Mouse (Mus musculus): ENCODE results near the gene Fkbpl. TPM values are rescaled to one million over a fixed set of nuclear protein-coding genes. Genes with fewer than 3 reads are reported as not detected.

The Fkbpl gene
- polyA plus RNA-seq, 1 experiment, result 9.9 TPM

DNA sequence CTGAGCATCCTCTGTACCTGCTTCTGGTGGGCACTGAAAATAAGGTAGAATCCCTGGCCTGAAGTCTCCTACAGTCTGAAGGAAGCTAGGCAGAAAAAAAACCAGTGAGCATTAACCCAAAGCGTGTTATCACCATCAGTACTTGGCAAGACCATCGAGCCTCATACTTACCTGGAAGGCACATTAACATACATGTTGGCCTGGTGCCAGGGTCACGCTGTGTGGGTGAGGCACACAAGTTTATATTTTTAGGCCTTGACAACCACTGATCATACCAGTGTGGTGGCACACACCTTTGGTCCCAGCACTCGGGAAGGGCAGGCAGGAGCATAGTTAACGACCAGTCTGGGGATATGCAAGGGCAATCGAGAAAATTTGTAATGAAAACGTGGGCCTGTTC is 36.6 kb upstream of the Fkbpl start:
- H3K79me3 ChIP-seq (ENCODE audit: low read depth), result peaks cover 23% of the 10 kb centered on the region
- no peak overlapping the region for H3K4me3 ChIP-seq (ENCODE audit: insufficient read depth, poor library complexity, severe bottlenecking)
- peaks cover 44% of the 10 kb centered on the region for H3K79me2 ChIP-seq (ENCODE audit: control insufficient read depth, insufficient read depth)
- no peaks in the 10 kb centered on the region for H3K27me3 ChIP-seq (ENCODE audit: control insufficient read depth, insufficient read depth, insufficient read length)
- no peak overlapping the region for H3ac ChIP-seq (ENCODE audit: control insufficient read depth, insufficient read length, low read depth)
- TF ChIP-seq FOSL1 (IDR thresholded peaks at IDR 0.05; ENCODE audit: insufficient read depth, low read length, poor library complexity, severe bottlenecking) (no peak), USF1 (IDR thresholded peaks at IDR 0.05; ENCODE audit: low read depth) (no peak)
- H3K36me3 ChIP-seq (ENCODE audit: control insufficient read depth, insufficient read depth), result peaks cover 12% of the 10 kb centered on the region

DNA sequence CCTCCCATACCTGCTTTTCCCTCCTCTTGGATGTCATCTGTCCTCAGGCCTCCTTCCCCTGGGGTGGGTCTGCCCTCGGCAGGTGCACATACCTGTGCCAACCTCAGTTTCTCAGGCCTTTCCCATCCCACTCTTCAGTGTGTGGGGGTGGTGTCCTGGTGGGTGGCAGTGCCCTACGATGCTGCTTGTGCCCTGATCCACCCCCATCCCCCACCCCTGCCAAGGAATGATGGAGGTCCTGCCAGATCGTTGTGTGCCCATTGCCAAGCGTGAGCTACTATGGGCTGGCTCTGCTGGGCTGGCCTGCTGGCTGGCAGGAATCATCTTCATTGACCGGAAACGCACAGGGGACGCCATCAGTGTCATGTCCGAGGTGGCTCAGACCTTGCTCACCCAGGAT is 33.5 kb upstream of the Fkbpl start:
- H3K36me3 ChIP-seq (ENCODE audit: control insufficient read depth, insufficient read depth), result peaks cover 12% of the 10 kb centered on the region
- TF ChIP-seq MYOD1 (IDR thresholded peaks at IDR 0.05; ENCODE audit: control insufficient read depth, insufficient read length, low read depth) (no peak), MAX (IDR thresholded peaks at IDR 0.05) (no peak), USF1 (IDR thresholded peaks at IDR 0.05; ENCODE audit: low read depth) (no peak), CTCF (IDR thresholded peaks at IDR 0.05; ENCODE audit: control insufficient read depth, insufficient read depth, insufficient read length) (no peak), CEBPB (IDR thresholded peaks at IDR 0.05; ENCODE audit: low read depth) (no peak), MYOG (IDR thresholded peaks at IDR 0.05; ENCODE audit: control insufficient read depth, extremely low read depth, insufficient read length) (no peak), FOSL1 (IDR thresholded peaks at IDR 0.05; ENCODE audit: insufficient read depth, low read length, poor library complexity, severe bottlenecking) (no peak)

DNA sequence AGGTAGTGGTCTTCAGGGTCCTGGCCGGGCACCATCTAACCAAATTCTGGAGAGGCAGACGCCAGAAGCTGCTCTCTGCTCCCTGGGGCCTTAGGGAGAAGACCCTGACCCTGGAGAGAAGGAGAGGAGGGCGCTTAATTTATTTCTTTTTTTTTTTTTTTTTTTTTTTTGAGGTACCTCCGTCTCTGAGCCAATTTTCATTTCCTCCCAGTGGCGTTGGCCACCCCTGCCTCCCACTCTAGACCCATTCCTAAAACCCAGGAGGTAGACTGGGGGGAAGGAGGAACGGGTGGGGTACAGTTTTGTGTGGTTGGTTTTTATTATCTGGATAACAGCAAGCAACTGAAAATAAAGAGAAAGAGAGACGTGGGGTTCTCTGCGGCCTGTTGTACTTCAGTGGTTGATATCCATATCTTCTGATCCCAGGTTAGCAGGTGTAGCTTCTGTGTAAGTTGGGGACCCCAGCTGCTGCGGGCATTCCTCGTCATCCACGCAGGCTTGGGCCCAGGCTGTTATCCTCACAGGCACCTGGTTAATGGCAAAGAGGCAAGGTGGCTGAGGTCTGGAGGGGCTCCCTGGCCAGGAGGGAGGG is 31.4 kb upstream of the Fkbpl start:
- Histone ChIP-seq H3K4me3 (ENCODE audit: insufficient read depth, poor library complexity, severe bottlenecking) (no peak overlapping the region), H3K79me2 (ENCODE audit: control insufficient read depth, insufficient read depth) (peaks cover 18% of the 10 kb centered on the region), H3K36me3 (ENCODE audit: control insufficient read depth, insufficient read depth) (peaks cover 12% of the 10 kb centered on the region), H3K79me3 (ENCODE audit: low read depth) (peaks cover 4% of the 10 kb centered on the region), H3ac (ENCODE audit: control insufficient read depth, insufficient read length, low read depth) (no peak overlapping the region), H3K27me3 (ENCODE audit: control insufficient read depth, insufficient read depth, insufficient read length) (no peaks in the 10 kb centered on the region)
- no peak for TF ChIP-seq MYOD1 (IDR thresholded peaks at IDR 0.05; ENCODE audit: control insufficient read depth, insufficient read length, low read depth)
- TF ChIP-seq FOSL1 (IDR thresholded peaks at IDR 0.05; ENCODE audit: insufficient read depth, low read length, poor library complexity, severe bottlenecking), result no peak
- TF ChIP-seq MYOG (IDR thresholded peaks at IDR 0.05; ENCODE audit: control insufficient read depth, extremely low read depth, insufficient read length), result no peak
- no peak for TF ChIP-seq CEBPB (IDR thresholded peaks at IDR 0.05; ENCODE audit: low read depth)
- no peak for TF ChIP-seq USF1 (IDR thresholded peaks at IDR 0.05; ENCODE audit: low read depth)
- TF ChIP-seq MAX (IDR thresholded peaks at IDR 0.05), result no peak
- no peak for TF ChIP-seq CTCF (IDR thresholded peaks at IDR 0.05; ENCODE audit: control insufficient read depth, insufficient read depth, insufficient read length)

More for the DNA sequence above, 33.5 kb upstream of the Fkbpl start:
- H3K79me2 ChIP-seq (ENCODE audit: control insufficient read depth, insufficient read depth), result peaks cover 39% of the 10 kb centered on the region
- H3K27me3 ChIP-seq (ENCODE audit: control insufficient read depth, insufficient read depth, insufficient read length), result no peaks in the 10 kb centered on the region
- no peak overlapping the region for H3K4me3 ChIP-seq (ENCODE audit: insufficient read depth, poor library complexity, severe bottlenecking)
- peaks cover 23% of the 10 kb centered on the region for H3K79me3 ChIP-seq (ENCODE audit: low read depth)
- H3ac ChIP-seq (ENCODE audit: control insufficient read depth, insufficient read length, low read depth), result no peak overlapping the region

DNA sequence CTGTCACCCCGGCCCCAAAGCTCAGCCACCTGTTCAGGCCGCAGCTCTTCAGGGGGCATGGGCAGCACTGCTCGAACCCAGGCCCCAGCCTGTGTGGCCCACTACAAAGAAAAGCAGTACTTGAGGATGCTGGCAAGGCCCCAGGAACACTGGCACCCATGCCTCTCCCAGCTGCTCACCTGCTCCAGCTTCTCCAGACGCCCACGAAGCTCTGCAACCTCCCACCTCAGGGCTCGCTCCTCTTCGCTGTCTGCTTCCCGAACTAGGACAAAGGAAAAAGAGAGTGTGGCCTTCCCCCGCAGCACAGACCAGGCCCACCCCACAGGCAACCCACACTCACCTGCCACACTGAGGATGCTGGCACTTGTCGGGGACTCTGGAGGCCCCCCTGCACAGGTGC is 30.7 kb upstream of the Fkbpl start:
- Histone ChIP-seq H3K79me2 (ENCODE audit: control insufficient read depth, insufficient read depth) (peaks cover 12% of the 10 kb centered on the region), H3K27me3 (ENCODE audit: control insufficient read depth, insufficient read depth, insufficient read length) (no peaks in the 10 kb centered on the region), H3ac (ENCODE audit: control insufficient read depth, insufficient read length, low read depth) (no peak overlapping the region), H3K36me3 (ENCODE audit: control insufficient read depth, insufficient read depth) (peaks cover 12% of the 10 kb centered on the region), H3K79me3 (ENCODE audit: low read depth) (peaks cover 3% of the 10 kb centered on the region), H3K4me3 (ENCODE audit: insufficient read depth, poor library complexity, severe bottlenecking) (no peak overlapping the region)
- TF ChIP-seq CTCF (IDR thresholded peaks at IDR 0.05; ENCODE audit: control insufficient read depth, insufficient read depth, insufficient read length) (no peak), MYOD1 (IDR thresholded peaks at IDR 0.05; ENCODE audit: control insufficient read depth, insufficient read length, low read depth) (no peak), MYOG (IDR thresholded peaks at IDR 0.05; ENCODE audit: control insufficient read depth, extremely low read depth, insufficient read length) (no peak), MAX (IDR thresholded peaks at IDR 0.05) (no peak), FOSL1 (IDR thresholded peaks at IDR 0.05; ENCODE audit: insufficient read depth, low read length, poor library complexity, severe bottlenecking) (no peak), USF1 (IDR thresholded peaks at IDR 0.05; ENCODE audit: low read depth) (no peak), CEBPB (IDR thresholded peaks at IDR 0.05; ENCODE audit: low read depth) (no peak)

DNA sequence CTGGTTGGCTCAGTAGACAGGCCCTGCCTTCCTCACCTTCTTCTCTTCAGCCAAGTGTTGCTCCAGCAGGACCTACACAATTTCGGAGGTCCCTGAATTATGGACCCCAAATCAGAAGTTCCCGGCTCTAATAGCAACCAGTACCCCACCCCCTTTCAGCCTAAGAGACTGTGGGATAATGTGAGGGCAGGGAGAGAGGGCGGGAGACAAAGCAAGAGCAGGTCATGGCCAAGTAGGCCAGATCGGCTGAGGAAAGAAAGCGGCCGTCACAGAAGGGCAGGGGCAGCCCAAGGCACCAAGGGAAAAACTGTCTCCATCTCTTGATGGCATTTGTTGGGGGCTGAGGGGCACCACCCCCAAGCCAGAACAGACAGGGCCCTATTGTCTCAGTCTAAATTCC is 28.7 kb upstream of the Fkbpl start, which contains the start of gene Egfl8:
Gene Egfl8 (minus strand): TSS at position 101 of the 400 bp plus-strand sequence.
- Histone ChIP-seq H3K79me2 (ENCODE audit: control insufficient read depth, insufficient read depth) (no peaks in the 10 kb centered on the region), H3K79me3 (ENCODE audit: low read depth) (no peaks in the 10 kb centered on the region), H3K27me3 (ENCODE audit: control insufficient read depth, insufficient read depth, insufficient read length) (no peaks in the 10 kb centered on the region), H3K36me3 (ENCODE audit: control insufficient read depth, insufficient read depth) (peaks cover 7% of the 10 kb centered on the region), H3ac (ENCODE audit: control insufficient read depth, insufficient read length, low read depth) (no peak within 1 kb of the TSS), H3K4me3 (ENCODE audit: insufficient read depth, poor library complexity, severe bottlenecking) (no peak within 1 kb of the TSS)
- no peak for TF ChIP-seq MYOG (IDR thresholded peaks at IDR 0.05; ENCODE audit: control insufficient read depth, extremely low read depth, insufficient read length)
- TF ChIP-seq CEBPB (IDR thresholded peaks at IDR 0.05; ENCODE audit: low read depth), result no peak
- TF ChIP-seq FOSL1 (IDR thresholded peaks at IDR 0.05; ENCODE audit: insufficient read depth, low read length, poor library complexity, severe bottlenecking), result no peak

DNA sequence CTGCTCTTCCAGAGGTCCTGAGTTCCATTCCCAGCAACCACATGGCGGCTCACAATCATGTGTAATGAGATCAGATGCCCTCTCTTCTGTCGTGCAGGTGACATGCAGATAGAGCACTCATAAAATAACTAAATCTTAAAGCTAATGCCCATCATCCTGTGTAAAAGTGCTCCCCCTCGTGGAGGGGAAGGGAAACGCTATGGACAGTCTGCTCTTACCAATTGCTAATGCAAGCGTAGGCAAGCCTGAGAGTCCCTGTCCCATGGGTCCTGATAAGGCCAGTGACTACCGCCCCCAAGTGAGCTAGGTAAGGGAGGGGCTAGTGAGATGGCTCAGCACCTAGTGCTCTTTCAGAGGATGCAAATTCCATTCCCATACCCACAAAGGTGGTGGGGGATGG is 25.6 kb upstream of the Fkbpl start:
- H3K79me2 ChIP-seq (ENCODE audit: control insufficient read depth, insufficient read depth), result no peaks in the 10 kb centered on the region
- no peak for TF ChIP-seq MAX (IDR thresholded peaks at IDR 0.05)
- no peak for TF ChIP-seq USF1 (IDR thresholded peaks at IDR 0.05; ENCODE audit: low read depth)
- peak; percentile 56 for TF ChIP-seq CTCF (IDR thresholded peaks at IDR 0.05; ENCODE audit: control insufficient read depth, insufficient read depth, insufficient read length)
- no peak for TF ChIP-seq FOSL1 (IDR thresholded peaks at IDR 0.05; ENCODE audit: insufficient read depth, low read length, poor library complexity, severe bottlenecking)
- TF ChIP-seq MYOD1 (IDR thresholded peaks at IDR 0.05; ENCODE audit: control insufficient read depth, insufficient read length, low read depth), result no peak
- H3ac ChIP-seq (ENCODE audit: control insufficient read depth, insufficient read length, low read depth), result no peak overlapping the region
- no peaks in the 10 kb centered on the region for H3K36me3 ChIP-seq (ENCODE audit: control insufficient read depth, insufficient read depth)
- no peaks in the 10 kb centered on the region for H3K79me3 ChIP-seq (ENCODE audit: low read depth)
- H3K27me3 ChIP-seq (ENCODE audit: control insufficient read depth, insufficient read depth, insufficient read length), result no peaks in the 10 kb centered on the region
- H3K4me3 ChIP-seq (ENCODE audit: insufficient read depth, poor library complexity, severe bottlenecking), result no peak overlapping the region

Data from C2C12 (cell line).